Mouse (Mus musculus): Measurements from ENCODE around the gene Alg9. TPM values are rescaled to one million over a fixed set of nuclear protein-coding genes. Genes with fewer than 3 reads are reported as not detected.

Alg9 gene
- polyA plus RNA-seq, 1 experiment from 2014 or later, result 43.8 TPM

GRCm38 (mm10) chr9:50876287-50876686 lies 101.5 kb downstream of the Alg9 start:
- H3K4me2 ChIP-seq, result no peak overlapping the region
- H3K9ac ChIP-seq, result no peak overlapping the region
- no peaks in the 10 kb centered on the region for H3K27me3 ChIP-seq
- no peak overlapping the region for H3K27ac ChIP-seq
- WGBS, result 88% methylated on average over 3 of the region's 3 CpGs
- no peaks in the 10 kb centered on the region for H3K9me3 ChIP-seq
- H3K36me3 ChIP-seq, result peaks cover 86% of the 10 kb centered on the region
- ATAC-seq (ENCODE audit: insufficient number of reproducible peaks, insufficient read depth, low FRiP score, low TSS enrichment, low read depth), result no peak
- peaks cover 5% of the 10 kb centered on the region; the same call in 1 of the 2 replicates for H3K4me1 ChIP-seq
- H3K4me3 ChIP-seq, result no peak overlapping the region

DNA sequence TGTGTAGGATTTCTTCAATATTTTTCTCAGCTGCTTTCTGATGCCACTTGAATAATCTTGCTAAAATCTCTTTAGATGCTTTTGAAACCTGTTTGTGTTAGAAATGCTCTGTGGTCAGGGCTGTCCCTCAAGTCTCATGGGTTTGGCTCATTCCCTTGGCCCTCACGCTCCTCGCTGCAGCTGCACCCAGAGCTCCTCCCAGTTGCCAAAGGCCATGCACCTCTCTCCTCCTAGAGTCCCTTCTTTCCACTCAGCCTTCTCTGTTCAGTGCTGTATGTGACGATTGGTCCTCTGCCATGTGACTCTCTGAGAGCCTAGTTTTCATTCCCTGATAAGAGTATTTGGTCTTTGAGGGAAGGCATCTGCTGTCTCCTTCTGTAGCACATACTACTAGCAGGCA lies 102.6 kb downstream of the Alg9 start:
- peaks cover 92% of the 10 kb centered on the region for H3K36me3 ChIP-seq
- H3K27me3 ChIP-seq, result no peaks in the 10 kb centered on the region
- no peak overlapping the region for H3K4me2 ChIP-seq
- ATAC-seq (ENCODE audit: insufficient number of reproducible peaks, insufficient read depth, low FRiP score, low TSS enrichment, low read depth), result no peak
- H3K4me1 ChIP-seq, result peaks cover 5% of the 10 kb centered on the region; the same call in 1 of the 2 replicates
- no peak overlapping the region for H3K27ac ChIP-seq
- no peak overlapping the region for H3K4me3 ChIP-seq
- H3K9me3 ChIP-seq, result no peaks in the 10 kb centered on the region
- no peak overlapping the region for H3K9ac ChIP-seq
- 80% methylated on average over 3 of the region's 3 CpGs for WGBS

GRCm38 (mm10) chr9:50882183-50882582 lies 107.4 kb downstream of the Alg9 start:
- no peak overlapping the region for H3K9ac ChIP-seq
- no peaks in the 10 kb centered on the region for H3K27me3 ChIP-seq
- H3K4me3 ChIP-seq, result no peak overlapping the region
- H3K27ac ChIP-seq, result no peak overlapping the region
- peaks cover 33% of the 10 kb centered on the region for H3K4me1 ChIP-seq
- ATAC-seq (ENCODE audit: insufficient number of reproducible peaks, insufficient read depth, low FRiP score, low TSS enrichment, low read depth), result no peak
- peaks cover 57% of the 10 kb centered on the region for H3K36me3 ChIP-seq
- no peak overlapping the region for H3K4me2 ChIP-seq
- WGBS, result 88% methylated on average over 2 of the region's 2 CpGs
- H3K9me3 ChIP-seq, result no peaks in the 10 kb centered on the region

GRCm38 (mm10) chr9:50884093-50884492 lies 109.3 kb downstream of the Alg9 start:
- Histone ChIP-seq H3K27ac (peak overlapping the region; percentile 81), H3K36me3 (peaks cover 38% of the 10 kb centered on the region)
- WGBS, result 61% methylated on average over 8 of the region's 8 CpGs

DNA sequence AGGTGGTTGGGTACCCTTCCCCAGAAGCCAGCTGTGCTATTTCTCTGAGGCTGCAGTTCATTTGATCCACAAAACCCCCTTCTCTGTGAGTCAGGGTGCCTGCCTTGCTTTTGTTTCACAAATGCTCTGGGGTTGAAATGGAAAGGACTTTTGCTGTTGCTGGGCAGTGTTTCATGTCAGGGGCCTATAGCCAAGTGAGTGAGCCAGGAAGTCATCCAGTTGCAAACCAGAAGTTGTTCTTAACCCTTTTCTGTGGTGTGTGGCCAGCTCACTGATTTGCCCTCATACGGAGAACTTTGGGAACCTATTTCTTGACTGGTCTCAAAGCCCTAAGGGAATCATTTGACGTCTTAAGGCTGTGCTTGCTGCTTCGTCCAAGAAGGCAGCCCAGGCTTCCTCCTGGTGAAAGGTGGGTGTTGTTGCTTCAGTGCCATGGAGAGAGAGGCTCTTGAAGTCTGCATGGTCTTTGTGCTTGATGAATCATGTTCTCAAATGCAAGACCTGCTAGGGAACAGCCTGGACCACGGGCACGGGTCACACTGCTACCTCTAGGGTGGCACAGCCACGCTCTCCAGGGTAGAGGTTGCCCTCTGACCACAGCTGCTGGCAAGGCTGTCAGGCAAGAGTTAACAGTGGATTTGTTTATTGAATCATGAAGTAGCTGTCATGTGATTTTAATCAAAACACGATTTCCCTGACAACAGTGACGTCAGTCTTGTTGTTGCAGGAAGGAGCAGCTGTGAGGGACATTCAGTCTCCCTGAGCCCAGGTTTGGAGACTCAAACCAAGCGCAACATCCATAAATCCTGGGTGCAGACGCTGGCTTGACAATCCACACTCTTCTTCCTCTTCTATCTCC lies 110.2 kb downstream of the Alg9 start:
- H3K36me3 ChIP-seq, result peaks cover 29% of the 10 kb centered on the region
- ATAC-seq (ENCODE audit: insufficient number of reproducible peaks, insufficient read depth, low FRiP score, low TSS enrichment, low read depth), result no peak; the same call in 1 of the 2 replicates
- H3K27ac ChIP-seq, result peak overlapping the region; percentile 81
- H3K9me3 ChIP-seq, result no peaks in the 10 kb centered on the region
- H3K9ac ChIP-seq, result no peak overlapping the region
- H3K4me2 ChIP-seq, result peak overlapping the region; percentile 16; the same call in 1 of the 2 replicates
- no peak overlapping the region for H3K4me3 ChIP-seq
- peaks cover 44% of the 10 kb centered on the region for H3K4me1 ChIP-seq
- no peaks in the 10 kb centered on the region for H3K27me3 ChIP-seq
- WGBS, result 47% methylated on average over 10 of the region's 10 CpGs

More at GRCm38 (mm10) chr9:50884093-50884492, 109.3 kb downstream of the Alg9 start:
- H3K4me2 ChIP-seq, result no peak overlapping the region
- no peak for ATAC-seq (ENCODE audit: insufficient number of reproducible peaks, insufficient read depth, low FRiP score, low TSS enrichment, low read depth)
- no peaks in the 10 kb centered on the region for H3K27me3 ChIP-seq
- H3K4me1 ChIP-seq, result peaks cover 44% of the 10 kb centered on the region
- H3K9ac ChIP-seq, result no peak overlapping the region
- H3K9me3 ChIP-seq, result no peaks in the 10 kb centered on the region
- no peak overlapping the region for H3K4me3 ChIP-seq

- 28% methylated on average over 1 of the region's 1 CpGs for WGBS
- Histone ChIP-seq H3K4me1 (peaks cover 40% of the 10 kb centered on the region), H3K9ac (peak overlapping the region; percentile 32; the same call in 1 of the 2 replicates), H3K9me3 (no peaks in the 10 kb centered on the region), H3K36me3 (peaks cover 24% of the 10 kb centered on the region), H3K27ac (peak overlapping the region; percentile 81), H3K4me3 (no peak overlapping the region), H3K27me3 (no peaks in the 10 kb centered on the region), H3K4me2 (peak overlapping the region; percentile 16; the same call in 1 of the 2 replicates)
- no peak for ATAC-seq (ENCODE audit: insufficient number of reproducible peaks, insufficient read depth, low FRiP score, low TSS enrichment, low read depth)
These were observed 110.8 kb downstream of the Alg9 start for GRCm38 (mm10) chr9:50885600-50885987.

GRCm38 (mm10) chr9:50886870-50887269 lies 112.1 kb downstream of the Alg9 start:
- Histone ChIP-seq H3K27ac (0 out of 2 replicates have a peak overlapping the region, but pooled peaks have one; percentile 11), H3K27me3 (no peaks in the 10 kb centered on the region), H3K9me3 (no peaks in the 10 kb centered on the region), H3K36me3 (peaks cover 29% of the 10 kb centered on the region), H3K9ac (no peak overlapping the region), H3K4me1 (peaks cover 40% of the 10 kb centered on the region), H3K4me3 (no peak overlapping the region), H3K4me2 (no peak overlapping the region)
- WGBS, result 100% methylated on average over 1 of the region's 1 CpGs
- no peak for ATAC-seq (ENCODE audit: insufficient number of reproducible peaks, insufficient read depth, low FRiP score, low TSS enrichment, low read depth)

DNA sequence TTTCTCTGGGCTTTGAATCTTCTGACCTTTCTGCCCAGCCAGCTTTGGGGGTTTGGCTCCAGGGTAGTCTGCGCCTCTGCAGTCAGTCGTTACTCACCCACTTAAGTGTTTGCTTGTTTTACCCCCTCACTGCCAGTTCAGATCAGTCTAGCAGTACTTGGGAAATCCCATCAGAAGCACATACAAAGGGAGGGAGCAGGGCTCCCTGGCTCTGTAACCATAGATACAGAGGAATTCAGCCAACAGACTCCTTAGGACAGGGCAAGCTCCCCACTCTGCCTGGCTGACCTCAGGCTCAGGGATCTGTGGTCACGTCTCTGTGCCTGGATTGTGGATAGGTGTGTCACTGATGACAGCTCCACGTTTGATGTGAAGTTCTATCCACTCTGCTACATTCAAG lies 112.5 kb downstream of the Alg9 start:
- ATAC-seq (ENCODE audit: insufficient number of reproducible peaks, insufficient read depth, low FRiP score, low TSS enrichment, low read depth), result no peak

DNA sequence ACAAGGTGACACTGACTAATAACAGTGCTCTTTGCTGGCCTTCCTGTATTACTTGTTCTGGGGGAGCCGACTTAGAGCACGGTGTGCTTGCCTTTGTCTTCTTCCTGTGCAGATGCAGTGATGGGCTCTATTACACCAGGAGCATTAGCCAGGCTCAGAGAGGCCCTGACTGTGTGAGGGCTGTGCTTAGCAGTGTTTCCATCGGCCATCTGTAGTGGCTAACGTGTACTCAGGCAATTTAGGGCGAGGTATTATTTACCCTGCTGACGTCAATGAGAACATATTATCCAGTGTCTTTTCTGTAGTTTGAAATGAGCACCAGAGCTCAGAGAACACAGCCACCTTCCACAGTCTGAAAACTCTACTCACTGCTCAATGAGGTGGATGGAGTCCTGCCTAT lies 114.4 kb downstream of the Alg9 start:
- H3K9me3 ChIP-seq, result no peaks in the 10 kb centered on the region
- no peak overlapping the region for H3K9ac ChIP-seq
- H3K27me3 ChIP-seq, result no peaks in the 10 kb centered on the region
- H3K4me2 ChIP-seq, result no peak overlapping the region
- no peak overlapping the region for H3K4me3 ChIP-seq
- H3K4me1 ChIP-seq, result peaks cover 33% of the 10 kb centered on the region
- peaks cover 34% of the 10 kb centered on the region for H3K36me3 ChIP-seq
- no peak overlapping the region for H3K27ac ChIP-seq
- no peak for ATAC-seq (ENCODE audit: insufficient number of reproducible peaks, insufficient read depth, low FRiP score, low TSS enrichment, low read depth)
- WGBS, result 57% methylated on average over 6 of the region's 6 CpGs

More for the DNA sequence above, 112.5 kb downstream of the Alg9 start:
- Histone ChIP-seq H3K4me2 (no peak overlapping the region), H3K4me1 (peaks cover 40% of the 10 kb centered on the region), H3K4me3 (no peak overlapping the region), H3K27ac (0 out of 2 replicates have a peak overlapping the region, but pooled peaks have one; percentile 11), H3K9ac (no peak overlapping the region), H3K27me3 (no peaks in the 10 kb centered on the region), H3K9me3 (no peaks in the 10 kb centered on the region), H3K36me3 (peaks cover 28% of the 10 kb centered on the region)
- WGBS, result 32% methylated on average over 4 of the region's 4 CpGs

DNA sequence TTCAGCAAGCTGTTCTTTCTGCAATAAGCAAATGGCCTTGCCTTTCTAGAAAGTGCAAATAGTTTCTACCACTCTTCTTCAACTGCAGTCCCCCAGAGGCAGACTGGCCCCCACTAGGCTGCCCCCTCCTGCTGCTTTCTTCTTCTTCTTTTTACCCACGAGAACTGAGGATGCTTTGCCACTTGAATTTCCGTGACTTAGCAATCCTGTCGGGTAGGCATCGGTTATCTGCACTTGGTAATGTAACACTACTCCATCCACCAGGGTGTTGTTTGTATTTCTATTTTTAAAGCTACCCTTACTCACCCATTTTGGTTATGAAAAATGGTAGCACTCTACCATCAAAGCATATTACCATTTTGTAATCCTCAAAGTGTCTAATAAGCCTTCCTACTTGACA lies 115.1 kb downstream of the Alg9 start:
- ATAC-seq (ENCODE audit: insufficient number of reproducible peaks, insufficient read depth, low FRiP score, low TSS enrichment, low read depth), result no peak
- Histone ChIP-seq H3K27ac (no peak overlapping the region), H3K27me3 (no peaks in the 10 kb centered on the region), H3K4me1 (peaks cover 26% of the 10 kb centered on the region), H3K4me2 (no peak overlapping the region), H3K9ac (no peak overlapping the region), H3K4me3 (no peak overlapping the region), H3K9me3 (no peaks in the 10 kb centered on the region), H3K36me3 (peaks cover 42% of the 10 kb centered on the region)
- 75% methylated on average over 4 of the region's 4 CpGs for WGBS

DNA sequence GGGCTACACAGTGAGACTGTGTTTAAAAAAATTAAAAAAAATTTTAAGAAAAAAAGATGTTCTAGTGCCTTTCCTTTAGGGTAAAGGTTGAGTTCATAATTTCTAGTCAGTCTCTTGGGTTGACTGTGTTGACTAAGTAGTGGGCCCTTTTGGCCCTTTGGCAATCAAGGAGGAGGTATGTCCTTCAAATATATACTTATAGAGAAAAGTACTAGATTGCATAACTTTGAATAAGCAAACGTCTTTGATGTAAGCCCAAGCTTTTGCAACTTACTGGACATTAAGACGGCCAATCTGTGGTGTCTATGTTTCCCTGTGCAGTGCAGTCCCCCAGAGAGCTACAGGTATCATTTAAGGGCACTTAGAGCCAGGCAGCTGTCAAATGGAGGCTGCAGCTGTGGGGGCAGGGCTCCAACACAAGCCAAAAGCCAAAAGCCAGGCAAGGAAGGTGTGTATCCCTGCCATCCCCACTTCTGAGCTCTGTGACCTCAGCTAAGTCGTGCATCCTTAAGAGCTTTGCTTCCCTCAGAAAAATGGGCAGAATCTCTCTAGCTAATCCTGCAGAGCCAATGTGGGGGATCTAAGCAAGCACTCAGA lies 115.8 kb downstream of the Alg9 start:
- no peak for ATAC-seq (ENCODE audit: insufficient number of reproducible peaks, insufficient read depth, low FRiP score, low TSS enrichment, low read depth)
- peaks cover 19% of the 10 kb centered on the region for H3K4me1 ChIP-seq
- no peak overlapping the region for H3K27ac ChIP-seq
- H3K4me2 ChIP-seq, result no peak overlapping the region
- H3K4me3 ChIP-seq, result no peak overlapping the region
- no peak overlapping the region for H3K9ac ChIP-seq
- peaks cover 48% of the 10 kb centered on the region for H3K36me3 ChIP-seq
- 79% methylated on average over 3 of the region's 3 CpGs for WGBS
- H3K27me3 ChIP-seq, result no peaks in the 10 kb centered on the region
- no peaks in the 10 kb centered on the region for H3K9me3 ChIP-seq
